Mouse (Mus musculus): ENCODE measurements around the gene Nsg1. TPM values are rescaled to one million over a fixed set of nuclear protein-coding genes. Genes with fewer than 3 reads are reported as not detected.

Nsg1 gene
- total RNA-seq, 2 experiments from 2014 or later, result 417 to 506 TPM

- no peak for TF ChIP-seq CTCF (IDR thresholded peaks at IDR 0.05)
- intact Hi-C loops (cut with DNase I), result no loop called here
- Histone ChIP-seq H3K27ac (no peak overlapping the region), H3K4me3 (no peak overlapping the region)
- no peak for DNase-seq (ENCODE audit: extremely low spot score in 1 of 2, low spot score in 2 of 2)
These were observed 22.5 kb downstream of the Nsg1 start for GRCm38 (mm10) chr5:38137163-38137562.

DNA sequence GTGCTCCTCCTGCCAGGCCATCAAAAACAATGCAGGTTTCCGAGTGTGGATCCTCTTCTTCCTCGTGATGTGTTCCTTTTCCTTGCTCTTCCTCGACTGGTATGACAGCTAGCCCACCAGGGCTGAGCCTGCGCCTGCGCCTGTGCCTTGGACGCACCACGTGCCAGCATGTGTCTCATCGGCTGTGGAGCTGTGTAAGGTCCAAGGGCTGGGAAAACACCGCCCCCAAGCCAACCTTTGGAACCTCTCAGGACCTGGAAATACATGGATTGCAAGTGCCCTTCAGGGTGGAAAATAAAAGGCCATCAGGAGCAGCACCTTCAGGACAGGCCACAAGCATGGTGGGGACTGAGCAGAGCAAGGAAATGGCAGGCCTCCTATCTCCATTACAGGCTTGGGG is 23.5 kb downstream of the Nsg1 start:
- no peak for DNase-seq (ENCODE audit: extremely low spot score in 1 of 2, low spot score in 2 of 2)
- no peak for TF ChIP-seq CTCF (IDR thresholded peaks at IDR 0.05)
- no peak overlapping the region for H3K4me3 ChIP-seq
- intact Hi-C loops (cut with DNase I), result no loop called here
- H3K27ac ChIP-seq, result no peak overlapping the region

- no peak overlapping the region for H3K27ac ChIP-seq
- H3K4me3 ChIP-seq, result no peak overlapping the region
- DNase-seq (ENCODE audit: extremely low spot score in 1 of 2, low spot score in 2 of 2), result no peak
- TF ChIP-seq CTCF (IDR thresholded peaks at IDR 0.05), result no peak
- intact Hi-C loops (cut with DNase I), result no loop called here
These were observed 30.4 kb downstream of the Nsg1 start for GRCm38 (mm10) chr5:38129339-38129738.

DNA sequence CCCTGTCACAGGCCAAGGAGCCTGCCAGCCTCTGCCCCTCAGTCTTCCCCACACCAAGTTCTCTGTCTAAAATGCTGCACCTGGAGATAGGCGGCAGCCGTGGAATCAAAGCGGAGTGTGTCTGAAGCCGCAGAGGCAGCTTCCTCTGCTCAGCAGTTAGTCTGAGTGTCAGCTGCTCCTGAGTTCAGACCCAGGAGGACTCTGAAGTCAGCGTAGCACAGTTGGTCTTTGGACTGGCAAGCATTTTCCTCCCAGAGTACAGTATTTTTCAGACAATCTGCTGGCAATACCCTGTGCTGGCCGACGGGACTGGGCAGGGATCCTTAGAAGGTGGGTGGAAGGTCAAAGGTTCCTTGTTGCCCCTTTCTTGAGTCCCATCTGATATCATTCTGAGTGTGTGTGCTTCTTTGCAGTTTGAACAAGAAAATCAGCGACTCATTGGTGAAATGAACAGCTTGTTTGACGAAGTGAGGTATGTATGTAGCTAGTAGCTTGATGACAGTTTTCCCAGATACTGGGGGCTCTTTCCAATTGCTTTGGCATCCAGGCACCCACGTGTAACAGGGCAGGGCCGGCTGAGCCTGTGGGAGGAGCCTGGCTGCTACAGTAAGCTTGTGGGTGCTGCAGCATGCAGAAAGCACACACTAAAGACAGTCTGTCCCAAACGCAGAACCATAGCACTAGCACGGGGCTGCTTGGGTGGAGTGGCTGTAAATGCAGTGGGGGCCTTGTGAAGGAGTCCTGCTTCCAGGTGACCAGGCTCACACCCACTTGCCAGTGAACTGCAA is 33.0 kb downstream of the Nsg1 start:
- intact Hi-C loops (cut with DNase I), result no loop called here
- Histone ChIP-seq H3K27ac (no peak overlapping the region), H3K4me3 (no peak overlapping the region)
- no peak for TF ChIP-seq CTCF (IDR thresholded peaks at IDR 0.05)
- DNase-seq (ENCODE audit: extremely low spot score in 1 of 2, low spot score in 2 of 2), result peak in 1 of 2 experiments; percentile 25

DNA sequence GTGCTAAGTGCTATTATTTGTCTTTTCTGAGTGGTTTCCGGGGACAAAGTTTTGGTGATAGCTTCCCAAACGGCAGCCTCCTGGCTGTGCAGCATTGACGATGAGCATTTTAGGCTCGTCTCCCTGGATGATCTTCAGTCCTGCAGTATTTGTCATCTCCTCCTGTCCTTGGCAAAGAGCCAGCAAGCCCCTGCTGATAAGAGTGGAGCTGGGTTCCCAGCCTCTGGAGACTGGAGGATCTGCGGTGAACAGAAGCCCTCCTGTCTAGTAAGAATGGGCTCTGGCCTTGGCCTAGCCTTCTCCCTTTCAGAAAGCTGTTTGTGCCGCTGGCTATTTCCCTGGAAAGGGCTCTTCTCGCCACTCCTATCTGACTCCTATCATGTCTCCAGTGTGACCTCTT is 38.0 kb downstream of the Nsg1 start:
- Histone ChIP-seq H3K27ac (no peak overlapping the region), H3K4me3 (no peak overlapping the region)
- TF ChIP-seq CTCF (IDR thresholded peaks at IDR 0.05), result no peak
- intact Hi-C loops (cut with DNase I), result no loop called here
- no peak for DNase-seq (ENCODE audit: extremely low spot score in 1 of 2, low spot score in 2 of 2)

GRCm38 (mm10) chr5:38119268-38119667 is 40.4 kb downstream of the Nsg1 start:
- no peak for DNase-seq (ENCODE audit: extremely low spot score in 1 of 2, low spot score in 2 of 2)
- intact Hi-C loops (cut with DNase I), result no loop called here

DNA sequence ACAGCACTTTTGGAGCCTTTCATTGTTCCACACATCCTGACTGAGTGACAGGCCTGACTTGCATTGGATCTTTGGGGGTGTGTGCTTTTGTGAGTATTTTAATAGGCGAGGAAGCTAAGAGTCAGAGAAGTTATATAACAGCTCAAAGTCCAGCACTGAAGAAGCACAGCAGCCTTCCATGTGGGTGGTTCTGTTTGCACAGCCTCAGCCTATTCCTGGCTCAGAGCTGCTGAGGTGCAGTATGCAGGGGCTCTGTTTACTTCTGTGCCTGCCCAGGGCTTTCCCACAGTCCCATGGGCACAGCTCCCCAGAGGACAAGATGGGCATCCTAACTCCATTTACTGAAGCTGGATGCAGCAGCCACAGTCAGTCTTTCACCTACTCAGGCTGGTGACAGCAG is 42.7 kb downstream of the Nsg1 start:
- DNase-seq (ENCODE audit: extremely low spot score in 1 of 2, low spot score in 2 of 2), result peak; percentile 54 to 66
- peak overlapping the region; percentile 78 for H3K27ac ChIP-seq
- TF ChIP-seq CTCF (IDR thresholded peaks at IDR 0.05), result no peak
- no peak overlapping the region for H3K4me3 ChIP-seq
- intact Hi-C loops (cut with DNase I), result loop anchor here (2.0 kb wide), 1 partner anchor 42 kb away; the partner anchor contains the start of gene Nsg1

More at GRCm38 (mm10) chr5:38119268-38119667, 40.4 kb downstream of the Nsg1 start:
- TF ChIP-seq CTCF (IDR thresholded peaks at IDR 0.05), result no peak
- Histone ChIP-seq H3K27ac (no peak overlapping the region), H3K4me3 (no peak overlapping the region)

GRCm38 (mm10) chr5:38114526-38114925 is 45.2 kb downstream of the Nsg1 start:
- no peak overlapping the region for H3K4me3 ChIP-seq
- DNase-seq (ENCODE audit: extremely low spot score in 1 of 2, low spot score in 2 of 2), result no peak
- H3K27ac ChIP-seq, result no peak overlapping the region
- TF ChIP-seq CTCF (IDR thresholded peaks at IDR 0.05), result no peak
- intact Hi-C loops (cut with DNase I), result no loop called here

GRCm38 (mm10) chr5:38106807-38107206 is 52.9 kb downstream of the Nsg1 start:
- Histone ChIP-seq H3K27ac (no peak overlapping the region), H3K4me3 (no peak overlapping the region)
- no peak for DNase-seq (ENCODE audit: extremely low spot score in 1 of 2, low spot score in 2 of 2)
- intact Hi-C loops (cut with DNase I), result no loop called here
- TF ChIP-seq CTCF (IDR thresholded peaks at IDR 0.05), result no peak

GRCm38 (mm10) chr5:38106080-38106697 is 53.5 kb downstream of the Nsg1 start:
- TF ChIP-seq CTCF (IDR thresholded peaks at IDR 0.05), result no peak
- Histone ChIP-seq H3K27ac (no peak overlapping the region), H3K4me3 (no peak overlapping the region)
- DNase-seq (ENCODE audit: extremely low spot score in 1 of 2, low spot score in 2 of 2), result no peak
- intact Hi-C loops (cut with DNase I), result no loop called here

- no peak overlapping the region for H3K27ac ChIP-seq
- DNase-seq (ENCODE audit: extremely low spot score in 1 of 2, low spot score in 2 of 2), result no peak
- no peak overlapping the region for H3K4me3 ChIP-seq
- no peak for TF ChIP-seq CTCF (IDR thresholded peaks at IDR 0.05)
- intact Hi-C loops (cut with DNase I), result no loop called here
These were observed 56.8 kb downstream of the Nsg1 start for GRCm38 (mm10) chr5:38102945-38103344.

GRCm38 (mm10) chr5:38099139-38099676 is 60.5 kb downstream of the Nsg1 start:
- H3K4me3 ChIP-seq, result no peak overlapping the region
- no peak overlapping the region for H3K27ac ChIP-seq
- no peak for TF ChIP-seq CTCF (IDR thresholded peaks at IDR 0.05)
- intact Hi-C loops (cut with DNase I), result no loop called here
- DNase-seq (ENCODE audit: extremely low spot score in 1 of 2, low spot score in 2 of 2), result no peak

All from left cerebral cortex, adult 2 months (tissue).